Comparison of ENCODE assay signal across 9 mouse cellular contexts in the genomic region with DNA sequence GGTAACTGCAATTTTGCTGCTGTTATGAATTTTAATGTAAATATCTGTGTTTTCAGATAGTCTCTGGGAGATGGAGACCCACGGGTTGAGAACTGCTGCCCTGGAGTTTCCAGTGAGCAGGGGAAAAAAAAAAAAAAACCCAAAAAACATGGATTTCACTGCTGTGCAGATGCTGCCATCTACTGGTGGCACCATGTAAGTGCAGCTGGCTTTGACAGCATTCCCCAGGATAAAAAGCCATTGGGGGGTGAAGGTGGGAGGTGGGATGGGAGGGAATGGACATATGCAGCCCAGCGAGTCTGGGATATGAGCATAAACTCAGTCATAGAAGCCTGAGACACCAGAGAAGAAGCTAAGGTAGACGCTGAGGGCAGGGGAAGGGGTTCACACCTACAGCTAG.
DNase-seq lines count a peak whose midpoint lies in the region; ATAC-seq and TF ChIP-seq lines count a peak whose summit lies in the region.
"Had no signal": no experiment of that assay in that cellular context is flagged by ENCODE, and none has a peak within 500 bp of the region (broad histone marks: within the 10 kb centered on the region; RNA-seq: fewer than 3 reads in every experiment).

No protein-coding gene starts in this region.

- no peak for TF ChIP-seq POLR2A in cortical plate, adult 2 months (IDR thresholded peaks at IDR 0.05; ENCODE audit: extremely low read depth, insufficient read depth, low read length)

- H3K27ac ChIP-seq in heart, postnatal 0 days (ENCODE audit: low read depth), result no peak overlapping the region
- H3K27ac ChIP-seq in heart, embryonic 10.5 days, result no peak overlapping the region
- H3K27ac ChIP-seq in cortical plate, adult 2 months (ENCODE audit: insufficient read depth, low read length), result no peak overlapping the region

- TF ChIP-seq CTCF in heart, postnatal 0 days (IDR thresholded peaks at IDR 0.05; ENCODE audit: low read depth), result peak; percentile 90
- TF ChIP-seq CTCF in cortical plate, adult 2 months (IDR thresholded peaks at IDR 0.05; ENCODE audit: extremely low read depth, insufficient read depth, low read length), result peak; percentile 90

- no peak overlapping the region for H3K4me3 ChIP-seq in heart, postnatal 0 days (ENCODE audit: low read depth, low read length)
- H3K4me3 ChIP-seq in heart, embryonic 10.5 days, result no peak overlapping the region
- no peak overlapping the region for H3K4me3 ChIP-seq in cortical plate, adult 2 months (ENCODE audit: insufficient read depth, low read length)
- H3K4me3 ChIP-seq: neural tube, embryonic 13.5 days had no signal

- WGBS in heart, postnatal 0 days, result 5% methylated on average over 3 of the region's 3 CpGs
- 12% methylated on average over 3 of the region's 3 CpGs for WGBS in heart, embryonic 10.5 days

- no peaks in the 10 kb centered on the region for H3K4me1 ChIP-seq in heart, postnatal 0 days (ENCODE audit: control insufficient read depth, insufficient read depth)
- peaks cover 23% of the 10 kb centered on the region for H3K4me1 ChIP-seq in heart, embryonic 10.5 days
- no peaks in the 10 kb centered on the region for H3K4me1 ChIP-seq in cortical plate, adult 2 months (ENCODE audit: control insufficient read depth, insufficient read depth, low read length)

- intact Hi-C loops in left cerebral cortex, postnatal 36 days (cut with DNase I), result no loop called here

- DNase-seq in heart, postnatal 0 days (ENCODE audit: low spot score), result peak; percentile 15
- no peak for DNase-seq in heart, embryonic 10.5 days (ENCODE audit: low spot score)
- peak; percentile 52 for DNase-seq in right cerebral cortex, postnatal 4 days
- DNase-seq in right cerebral cortex, postnatal 36 days (ENCODE audit: low spot score in 2 of 2), result no peak
- peak; percentile 40 for DNase-seq in lung, postnatal 36 days
- no peak for DNase-seq in ovary, adult 18-20 months (ENCODE audit: low spot score)
- no peak for DNase-seq in left cerebral cortex, postnatal 36 days (ENCODE audit: low spot score in 2 of 2)

- 0 out of 2 replicates have a peak, but pooled peaks cover 7% of the 10 kb centered on the region for H3K27me3 ChIP-seq in heart, postnatal 0 days (ENCODE audit: control insufficient read depth, insufficient read depth, low read length)
- H3K27me3 ChIP-seq in heart, embryonic 10.5 days (ENCODE audit: insufficient read depth, poor library complexity, severe bottlenecking), result peaks cover 5% of the 10 kb centered on the region; the same call in 1 of the 2 replicates

- H3K4me2 ChIP-seq in heart, postnatal 0 days (ENCODE audit: low read depth, low read length), result no peak overlapping the region
- H3K4me2 ChIP-seq: neural tube, embryonic 13.5 days had no signal

- TF ChIP-seq EP300 in heart, postnatal 0 days (IDR thresholded peaks at IDR 0.05; ENCODE audit: low read depth), result no peak

- H3K9ac ChIP-seq in heart, postnatal 0 days (replicated peaks; ENCODE audit: low read depth, low read length), result no peak overlapping the region
- H3K9ac ChIP-seq: neural tube, embryonic 13.5 days had no signal

- no peaks in the 10 kb centered on the region for H3K36me3 ChIP-seq in heart, postnatal 0 days (replicated peaks; ENCODE audit: control insufficient read depth, insufficient read depth, low read length)
- H3K36me3 ChIP-seq in heart, embryonic 10.5 days, result no peaks in the 10 kb centered on the region
- H3K36me3 ChIP-seq: neural tube, embryonic 13.5 days had no signal

- ATAC-seq in heart, postnatal 0 days (ENCODE audit: insufficient read depth, low read depth), result no peak

- no peaks in the 10 kb centered on the region for H3K9me3 ChIP-seq in heart, postnatal 0 days (replicated peaks; ENCODE audit: control insufficient read depth, low read length)
- H3K9me3 ChIP-seq in heart, embryonic 10.5 days, result no peaks in the 10 kb centered on the region
- H3K9me3 ChIP-seq: neural tube, embryonic 13.5 days had no signal

Comparison
In these comparisons a context has a peak if more than half of its experiments do, and no peak if none do; other contexts are left out.
1. DNase-seq: peak in heart, postnatal 0 days (single experiment), right cerebral cortex, postnatal 4 days (single experiment) and lung, postnatal 36 days (single experiment); none in heart, embryonic 10.5 days (single experiment), right cerebral cortex, postnatal 36 days (0 of 2), ovary, adult 18-20 months (single experiment) and left cerebral cortex, postnatal 36 days (0 of 2).